Mouse (Mus musculus) forebrain, embryonic 16.5 days (tissue): ENCODE results near the gene Pten. TPM values are rescaled to one million over a fixed set of nuclear protein-coding genes. Genes with fewer than 3 reads are reported as not detected.
"Not testable (repeated sequence)": the region's sequence is repeated elsewhere in the genome, so short reads cannot be mapped to it uniquely, and the experiment has no call there.

Experiments
- ATAC-seq: fragments of 200-750 bp; cut with Nextera tagmentation; 2 replicates; pipeline ENCODE4 v1.8.0; 2017; ENCODE audit warnings: mild to moderate bottlenecking, moderate library complexity
- H3K27ac ChIP-seq: fragments of 300-500 bp; sonication (generic); 2 replicates; pipeline ENCODE4 v1.5.1; 2014; ENCODE audit warnings: low read length, control low read depth
- H3K27me3 ChIP-seq: fragments of 300-500 bp; sonication (generic); replicated peaks from 2 replicates; pipeline ENCODE4 v1.6.1; 2014; ENCODE audit warnings: low read length; ENCODE audit not compliant: control insufficient read depth, insufficient read depth
- H3K36me3 ChIP-seq: fragments of 300-500 bp; sonication (generic); 2 replicates; pipeline ENCODE4 v1.6.1; 2014; ENCODE audit not compliant: control insufficient read depth, insufficient read depth
- H3K4me1 ChIP-seq: fragments of 300-500 bp; sonication (generic); replicated peaks from 2 replicates; pipeline ENCODE4 v1.6.1; 2014; ENCODE audit warnings: low read length; ENCODE audit not compliant: control insufficient read depth, insufficient read depth
- H3K4me2 ChIP-seq: fragments of 300-500 bp; sonication (generic); 2 replicates; pipeline ENCODE4 v1.6.1; 2014; ENCODE audit warnings: mild to moderate bottlenecking, low read length, control low read depth
- H3K4me3 ChIP-seq: fragments of 300-500 bp; sonication (generic); replicated peaks from 2 replicates; pipeline ENCODE4 v1.5.1; 2014; ENCODE audit warnings: mild to moderate bottlenecking, low read length, control low read depth
- H3K9ac ChIP-seq: fragments of 300-500 bp; sonication (generic); replicated peaks from 2 replicates; pipeline ENCODE4 v1.6.1; 2014; ENCODE audit warnings: low read depth, low read length, control low read depth
- H3K9me3 ChIP-seq: fragments of 300-500 bp; sonication (generic); 2 replicates; pipeline ENCODE4 v1.6.1; 2016; ENCODE audit warnings: low read length; ENCODE audit not compliant: control insufficient read depth
- WGBS: fragments of 180-500 bp; shearing (Covaris S2); extraction: QIAGEN DNeasy Blood & Tissue Kit; methylation state at CpG from one replicate; pipeline ENCODE4 v1.1.7; 2014; 5-methylcytosine and 5-hydroxymethylcytosine counted together
- polyA plus RNA-seq: library from polyadenylated mRNA; unstranded; fragments of >200 nt; fragmentation: Nextera tagmentation; extraction: Ambion mirVana; gene quantifications from 2 replicates; pipeline ENCODE4 v1.2.1, GENCODE M21; 2015

Pten gene
- polyA plus RNA-seq, 1 experiment from 2014 or later = 13.4 TPM

- peaks cover 30% of the 10 kb centered on the region for H3K4me1 ChIP-seq
These were observed 2.2 kb downstream of the Pten start for GRCm38 (mm10) chr19:32759357-32760024.

GRCm38 (mm10) chr19:32760499-32760898 is 3.2 kb downstream of the Pten start:
- no peak overlapping the region for H3K27ac ChIP-seq
- ATAC-seq = no peak
- peak overlapping the region; percentile 31 for H3K4me3 ChIP-seq
- 23% methylated on average over 6 of the region's 6 CpGs for WGBS
- H3K9ac ChIP-seq = peak overlapping the region; percentile 14; the same call in 1 of the 2 replicates
- H3K27me3 ChIP-seq = no peaks in the 10 kb centered on the region
- peaks cover 27% of the 10 kb centered on the region for H3K4me1 ChIP-seq
- H3K4me2 ChIP-seq = peak overlapping the region; percentile 57
- H3K9me3 ChIP-seq = no peaks in the 10 kb centered on the region
- H3K36me3 ChIP-seq = no peaks in the 10 kb centered on the region

More at GRCm38 (mm10) chr19:32759357-32760024, 2.2 kb downstream of the Pten start:
- Histone ChIP-seq H3K9me3 (no peaks in the 10 kb centered on the region), H3K27ac (no peak overlapping the region), H3K4me2 (peak overlapping the region; percentile 82), H3K4me3 (peak overlapping the region; percentile 80), H3K36me3 (no peaks in the 10 kb centered on the region), H3K27me3 (no peaks in the 10 kb centered on the region), H3K9ac (peak overlapping the region; percentile 45)
- WGBS = 2% methylated on average over 8 of the region's 8 CpGs
- ATAC-seq = no peak

- no peaks in the 10 kb centered on the region for H3K36me3 ChIP-seq
- no peak for ATAC-seq
- WGBS = 57% methylated on average over 4 of the region's 4 CpGs
- peak overlapping the region; percentile 11; the same call in 1 of the 2 replicates for H3K4me3 ChIP-seq
- peaks cover 25% of the 10 kb centered on the region for H3K4me1 ChIP-seq
- no peak overlapping the region for H3K9ac ChIP-seq
- H3K27ac ChIP-seq = no peak overlapping the region
- no peaks in the 10 kb centered on the region for H3K27me3 ChIP-seq
- H3K9me3 ChIP-seq = no peaks in the 10 kb centered on the region
- H3K4me2 ChIP-seq = peak overlapping the region; percentile 57
These were observed 3.9 kb downstream of the Pten start for GRCm38 (mm10) chr19:32761162-32761561.

- no peaks in the 10 kb centered on the region for H3K36me3 ChIP-seq
- no peak overlapping the region for H3K4me3 ChIP-seq
- H3K27me3 ChIP-seq = no peaks in the 10 kb centered on the region
- no peak overlapping the region for H3K9ac ChIP-seq
- H3K4me2 ChIP-seq = 0 out of 2 replicates have a peak overlapping the region, but pooled peaks have one; percentile 3
- H3K9me3 ChIP-seq = no peaks in the 10 kb centered on the region
- peaks cover 29% of the 10 kb centered on the region for H3K4me1 ChIP-seq
- 84% methylated on average over 4 of the region's 4 CpGs for WGBS
- H3K27ac ChIP-seq = no peak overlapping the region
- ATAC-seq = no peak
These were observed 5.2 kb downstream of the Pten start for GRCm38 (mm10) chr19:32762493-32762892.

GRCm38 (mm10) chr19:32778411-32778810 is 21.1 kb downstream of the Pten start:
- no peak overlapping the region for H3K4me2 ChIP-seq
- H3K27ac ChIP-seq = no peak overlapping the region
- no peaks in the 10 kb centered on the region for H3K9me3 ChIP-seq
- H3K4me3 ChIP-seq = no peak overlapping the region
- H3K9ac ChIP-seq = no peak overlapping the region
- ATAC-seq = no peak
- no peaks in the 10 kb centered on the region; the same call in 1 of the 2 replicates for H3K4me1 ChIP-seq
- WGBS = 34% methylated on average over 2 of the region's 2 CpGs
- H3K27me3 ChIP-seq = no peaks in the 10 kb centered on the region
- H3K36me3 ChIP-seq = no peaks in the 10 kb centered on the region

- H3K36me3 ChIP-seq = no peaks in the 10 kb centered on the region
- no peak overlapping the region for H3K4me3 ChIP-seq
- no peak overlapping the region for H3K9ac ChIP-seq
- H3K27ac ChIP-seq = no peak overlapping the region
- no peaks in the 10 kb centered on the region for H3K27me3 ChIP-seq
- ATAC-seq = no peak
- H3K4me2 ChIP-seq = no peak overlapping the region
- 79% methylated on average over 3 of the region's 3 CpGs for WGBS
- no peaks in the 10 kb centered on the region for H3K9me3 ChIP-seq
- H3K4me1 ChIP-seq = no peaks in the 10 kb centered on the region; the same call in 1 of the 2 replicates
These were observed 21.8 kb downstream of the Pten start for GRCm38 (mm10) chr19:32779131-32779530.

- no peaks in the 10 kb centered on the region for H3K9me3 ChIP-seq
- no peak overlapping the region for H3K4me2 ChIP-seq
- no peaks in the 10 kb centered on the region for H3K36me3 ChIP-seq
- 94% methylated on average over 5 of the region's 5 CpGs for WGBS
- no peak overlapping the region for H3K9ac ChIP-seq
- ATAC-seq = no peak
- H3K4me3 ChIP-seq = no peak overlapping the region
- H3K4me1 ChIP-seq = no peaks in the 10 kb centered on the region; the same call in 1 of the 2 replicates
- no peaks in the 10 kb centered on the region for H3K27me3 ChIP-seq
- H3K27ac ChIP-seq = no peak overlapping the region
These were observed 24.2 kb downstream of the Pten start for GRCm38 (mm10) chr19:32781305-32782071.

GRCm38 (mm10) chr19:32787388-32787787 is 30.1 kb downstream of the Pten start:
- WGBS = 41% methylated on average over 4 of the region's 4 CpGs
- H3K4me2 ChIP-seq, H3K27me3 ChIP-seq, H3K9ac ChIP-seq, H3K36me3 ChIP-seq, H3K27ac ChIP-seq, ATAC-seq, H3K4me3 ChIP-seq, H3K9me3 ChIP-seq: not testable (repeated sequence)
- H3K4me1 ChIP-seq = peaks cover 14% of the 10 kb centered on the region; the same call in 1 of the 2 replicates

- not testable (repeated sequence) for H3K27me3 ChIP-seq, H3K9ac ChIP-seq, ATAC-seq, H3K9me3 ChIP-seq, H3K4me2 ChIP-seq, H3K36me3 ChIP-seq, H3K4me3 ChIP-seq, H3K27ac ChIP-seq
- H3K4me1 ChIP-seq = peaks cover 17% of the 10 kb centered on the region
- WGBS = 91% methylated on average over 3 of the region's 3 CpGs
These were observed 30.7 kb downstream of the Pten start for GRCm38 (mm10) chr19:32788016-32788415.
